Mouse (Mus musculus) cerebral cortex, adult 2 months (tissue): Measurements from ENCODE around the gene Snx25.

ENCODE experiments used
- WGBS: fragments of 180-500 bp; shearing (Covaris S2); methylation state at CpG from one replicate; pipeline ENCODE4 v1.1.7; 2018; 5-methylcytosine and 5-hydroxymethylcytosine counted together

The Snx25 gene

GRCm38 (mm10) chr8:46007050-46007672, 144.8 kb downstream of the Snx25 start:
- WGBS = 88% methylated on average over 3 of the region's 3 CpGs

GRCm38 (mm10) chr8:46005596-46005995, 146.4 kb downstream of the Snx25 start, which contains the start of gene Ankrd37:
Gene Ankrd37, minus strand, starts transcription at chr8:46005707.
- WGBS = 72% methylated on average over 4 of the region's 4 CpGs

GRCm38 (mm10) chr8:45999784-46000705, 151.9 kb downstream of the Snx25 start:
- 2% methylated on average over 55 of the region's 55 CpGs for WGBS

GRCm38 (mm10) chr8:45999138-45999783, 152.7 kb downstream of the Snx25 start, which contains the start of gene Lrp2bp:
Gene Lrp2bp, plus strand, starts transcription at chr8:45999303.
- 4% methylated on average over 22 of the region's 22 CpGs for WGBS

GRCm38 (mm10) chr8:45998228-45998627, 153.7 kb downstream of the Snx25 start:
- WGBS = 84% methylated on average over 2 of the region's 2 CpGs

- 70% methylated on average over 3 of the region's 3 CpGs for whole genome bisulfite sequencing
Observed at GRCm38 (mm10) chr8:45995576-45995975, 156.4 kb downstream of the Snx25 start.

GRCm38 (mm10) chr8:45994111-45994510, 157.8 kb downstream of the Snx25 start:
- 90% methylated on average over 2 of the region's 2 CpGs for WGBS

GRCm38 (mm10) chr8:45990631-45991310, 161.2 kb downstream of the Snx25 start:
- whole genome bisulfite sequencing = 91% methylated on average over 4 of the region's 4 CpGs

- 71% methylated on average over 2 of the region's 2 CpGs for WGBS
Observed at GRCm38 (mm10) chr8:45988189-45988588, 163.8 kb downstream of the Snx25 start.

- 75% methylated on average over 3 of the region's 3 CpGs for WGBS
Observed at GRCm38 (mm10) chr8:45986665-45987064, 165.3 kb downstream of the Snx25 start.
